Mouse (Mus musculus) embryonic fibroblast, embryonic 13.5 days (primary cell): ENCODE results near the gene Cyth1. TPM values are rescaled to one million over a fixed set of nuclear protein-coding genes. Genes with fewer than 3 reads are reported as not detected.

ENCODE experiments used
- H3K27ac ChIP-seq: 2 replicates; pipeline ENCODE4 v1.5.1; 2012; ENCODE audit warnings: low read length, control low read depth, inconsistent platforms; ENCODE audit not compliant: insufficient read depth
- H3K4me1 ChIP-seq: 2 replicates; pipeline ENCODE4 v1.6.1; 2011; ENCODE audit warnings: low read length; ENCODE audit not compliant: control insufficient read depth, insufficient read depth
- H3K4me3 ChIP-seq: 2 replicates; pipeline ENCODE4 v1.5.1; 2011; ENCODE audit warnings: mild to moderate bottlenecking, control low read depth, low read length; ENCODE audit not compliant: insufficient read depth
- CTCF ChIP-seq: IDR thresholded peaks from 2 replicates; pipeline ENCODE4 v1.5.1; 2011; ENCODE audit warnings: mild to moderate bottlenecking, control low read depth, low read length, moderate library complexity, borderline replicate concordance; ENCODE audit not compliant: insufficient read depth
- POLR2A ChIP-seq: IDR thresholded peaks from 2 replicates; pipeline ENCODE4 v1.6.1; 2011; ENCODE audit warnings: low read depth, mild to moderate bottlenecking, control low read depth, low read length, moderate library complexity
- polyA plus RNA-seq: library from polyadenylated mRNA; stranded (reverse); fragments of >200 nt; gene quantifications from 2 replicates; pipeline ENCODE4 v1.2.4, GENCODE M21; 2011; ENCODE audit warnings: low read depth; ENCODE audit not compliant: missing spikeins, insufficient read length

Gene Cyth1
- polyA plus RNA-seq, 1 experiment: 11.8 TPM

DNA sequence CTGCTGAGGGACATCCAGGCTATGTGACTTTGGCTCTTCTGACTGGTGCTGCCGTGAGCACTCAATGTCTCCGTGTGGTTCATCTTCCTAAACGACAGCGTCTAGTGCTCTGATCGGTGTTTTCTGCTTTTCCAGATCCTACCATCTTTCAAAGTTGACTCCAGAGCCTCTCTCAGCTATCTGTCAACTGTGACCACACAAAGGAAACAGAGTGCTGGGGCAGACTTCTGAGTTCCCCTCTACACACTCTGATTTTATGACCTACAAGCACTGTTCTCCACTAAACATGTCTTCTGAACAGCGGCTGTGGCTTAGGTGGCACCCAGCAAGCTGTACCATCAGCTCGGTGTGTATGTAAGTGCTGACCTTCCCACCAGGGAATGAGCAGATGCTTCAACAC lies 21.5 kb downstream of the Cyth1 start:
- Histone ChIP-seq H3K4me3 (no peak overlapping the region), H3K4me1 (peaks cover 5% of the 10 kb centered on the region), H3K27ac (no peak overlapping the region)
- TF ChIP-seq POLR2A (no peak), CTCF (no peak)

DNA sequence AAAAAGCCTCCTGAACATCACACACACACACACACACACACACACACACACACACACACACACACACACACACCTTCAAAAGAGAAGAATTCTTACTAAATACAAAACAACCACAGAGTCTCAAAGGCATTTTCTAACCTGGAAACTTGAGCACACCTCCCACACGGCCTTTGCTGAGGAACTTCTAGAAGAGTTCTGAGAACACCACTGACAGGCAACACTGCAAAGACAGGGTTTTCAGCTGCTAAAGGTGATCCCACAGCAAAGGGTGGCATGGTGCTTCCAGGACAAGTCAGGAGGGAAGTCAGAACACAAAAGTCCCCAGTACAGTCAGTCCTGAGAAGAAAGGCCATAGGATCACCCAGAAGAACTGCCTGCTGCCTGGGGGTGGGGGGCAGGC lies 22.5 kb downstream of the Cyth1 start:
- H3K4me3 ChIP-seq: no peak overlapping the region
- peaks cover 5% of the 10 kb centered on the region for H3K4me1 ChIP-seq
- no peak for TF ChIP-seq POLR2A
- TF ChIP-seq CTCF: no peak
- H3K27ac ChIP-seq: no peak overlapping the region

DNA sequence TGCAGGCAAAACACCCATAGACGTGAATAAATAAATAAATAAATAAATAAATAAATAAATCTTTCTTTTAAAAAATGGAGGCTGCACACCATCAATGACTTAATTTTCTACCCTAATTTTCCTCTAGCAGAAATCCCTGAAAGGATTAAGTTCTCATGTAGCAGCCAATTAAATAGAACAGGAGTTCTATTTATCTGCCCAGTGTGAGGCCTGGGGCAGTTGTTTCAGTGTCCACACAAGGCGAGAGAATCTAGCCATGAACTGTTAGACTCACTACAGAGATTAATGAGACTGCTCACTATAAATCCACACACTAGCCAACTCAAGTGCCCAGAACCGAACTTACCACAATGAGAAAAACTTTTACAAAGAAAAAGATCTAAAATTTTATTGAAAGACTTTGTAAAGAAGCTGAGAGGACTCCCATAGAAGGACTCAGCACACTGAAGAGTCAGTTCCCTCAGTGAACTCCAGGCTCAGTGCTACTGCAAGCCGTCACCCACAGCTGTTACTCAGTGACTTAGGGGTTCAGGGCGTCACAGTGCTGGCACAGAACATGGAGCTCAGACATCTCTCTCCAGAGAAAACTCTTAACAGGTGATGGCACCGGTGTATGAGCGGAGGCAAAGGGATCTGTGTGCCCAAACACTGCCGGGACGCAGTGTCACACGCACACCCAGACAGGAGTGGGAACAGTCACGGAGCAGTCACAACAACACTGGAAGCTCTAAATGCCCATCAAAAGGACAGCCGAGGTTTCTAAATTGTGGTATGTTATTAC lies 23.1 kb downstream of the Cyth1 start:
- peaks cover 5% of the 10 kb centered on the region for H3K4me1 ChIP-seq
- H3K27ac ChIP-seq: no peak overlapping the region
- TF ChIP-seq POLR2A (no peak), CTCF (no peak)
- no peak overlapping the region for H3K4me3 ChIP-seq

GRCm38 (mm10) chr11:118223416-118224067 lies 24.9 kb downstream of the Cyth1 start:
- H3K27ac ChIP-seq: no peak overlapping the region
- peaks cover 5% of the 10 kb centered on the region for H3K4me1 ChIP-seq
- no peak overlapping the region for H3K4me3 ChIP-seq
- TF ChIP-seq CTCF (no peak), POLR2A (no peak)

DNA sequence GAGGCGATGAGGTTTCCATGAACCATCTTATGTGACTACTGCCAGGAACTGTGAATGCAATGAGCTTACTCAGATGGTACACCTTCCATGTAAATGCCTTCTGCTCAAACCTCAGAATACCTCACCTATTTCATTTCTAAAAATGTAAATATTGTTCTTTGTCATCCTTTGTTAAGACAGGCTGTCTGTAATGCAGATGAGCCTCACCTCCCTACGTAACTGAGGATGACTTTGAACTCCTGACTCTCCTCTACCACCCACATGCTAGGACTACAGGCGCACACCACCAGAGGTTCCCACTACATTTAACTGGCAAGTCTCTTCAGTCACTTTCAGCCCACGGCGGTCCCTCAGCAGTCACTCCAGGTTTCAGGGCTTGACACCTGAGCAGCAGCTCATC lies 25.5 kb downstream of the Cyth1 start:
- no peak for TF ChIP-seq CTCF
- no peak for TF ChIP-seq POLR2A
- Histone ChIP-seq H3K4me1 (peaks cover 5% of the 10 kb centered on the region), H3K27ac (no peak overlapping the region), H3K4me3 (no peak overlapping the region)

DNA sequence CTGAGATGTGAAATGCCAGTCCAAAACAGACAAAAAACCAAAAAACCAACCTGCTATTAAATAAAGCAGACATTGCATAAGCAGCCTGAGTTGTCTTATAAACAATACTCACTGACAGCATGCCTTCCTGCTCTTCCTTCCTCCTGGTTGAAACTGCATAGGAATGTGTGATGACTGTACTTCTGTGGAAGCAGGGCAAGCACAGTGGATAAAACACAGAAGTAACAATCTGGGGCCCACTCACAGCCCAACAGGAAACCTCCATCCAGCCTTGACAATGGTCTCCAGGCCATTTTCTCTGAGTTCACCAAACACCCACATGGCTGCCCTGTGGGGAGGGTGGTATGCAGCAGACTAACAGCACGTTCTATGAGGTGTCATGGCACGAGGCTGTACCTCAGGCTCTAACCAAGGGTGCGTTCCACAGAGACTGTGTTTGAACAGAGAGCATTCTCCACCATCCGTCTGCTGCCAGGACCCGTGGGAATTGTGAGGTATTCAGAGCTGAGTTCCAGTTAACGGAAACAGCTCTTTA lies 26.0 kb downstream of the Cyth1 start:
- Histone ChIP-seq H3K4me1 (peaks cover 5% of the 10 kb centered on the region), H3K27ac (no peak overlapping the region), H3K4me3 (no peak overlapping the region)
- TF ChIP-seq CTCF: no peak
- TF ChIP-seq POLR2A: no peak

- H3K4me3 ChIP-seq: no peak overlapping the region
- H3K27ac ChIP-seq: no peak overlapping the region
- H3K4me1 ChIP-seq: peaks cover 14% of the 10 kb centered on the region
- TF ChIP-seq CTCF (0 out of 2 replicates have a peak, but pooled peaks have one; percentile 5), POLR2A (no peak)
Observed at GRCm38 (mm10) chr11:118220561-118221262, 27.7 kb downstream of the Cyth1 start.

GRCm38 (mm10) chr11:118219066-118219465 lies 29.3 kb downstream of the Cyth1 start:
- peaks cover 18% of the 10 kb centered on the region for H3K4me1 ChIP-seq
- no peak for TF ChIP-seq CTCF
- TF ChIP-seq POLR2A: no peak
- H3K4me3 ChIP-seq: no peak overlapping the region
- H3K27ac ChIP-seq: no peak overlapping the region

GRCm38 (mm10) chr11:118216468-118216867 lies 31.9 kb downstream of the Cyth1 start:
- H3K27ac ChIP-seq: peak overlapping the region; percentile 76

More at GRCm38 (mm10) chr11:118216468-118216867, 31.9 kb downstream of the Cyth1 start:
- Histone ChIP-seq H3K4me1 (peaks cover 23% of the 10 kb centered on the region), H3K4me3 (no peak overlapping the region)
- TF ChIP-seq POLR2A: no peak
- TF ChIP-seq CTCF: no peak
